Mouse (Mus musculus) layer of hippocampus, adult 2 months (tissue): ENCODE measurements around the gene Pmpca. TPM values are rescaled to one million over a fixed set of nuclear protein-coding genes. Genes with fewer than 3 reads are reported as not detected.

Experiments used
- DNase-seq, 2 experiments: peaks; one replicate each; pipeline ENCODE4 v3.0.0; 2022; ENCODE audit warnings: low spot score in 2 of 2
- H3K27ac ChIP-seq: fragments of 200-600 bp; 2 replicates; pipeline ENCODE4 v1.8.1; 2022
- H3K4me3 ChIP-seq: fragments of 200-600 bp; 2 replicates; pipeline ENCODE4 v1.8.1; 2022; ENCODE audit warnings: mild to moderate bottlenecking
- CTCF ChIP-seq: fragments of 200-600 bp; conservative IDR thresholded peaks from 2 replicates; pipeline ENCODE4 v1.8.1; 2022; ENCODE audit warnings: antibody characterized with exemption, mild to moderate bottlenecking, moderate library complexity
- total RNA-seq, 2 experiments: library from RNA; stranded (reverse); gene quantifications; 2 replicates each; pipeline ENCODE4 v1.2.3; 2021

Pmpca gene
- total RNA-seq, 2 experiments from 2014 or later = 89.2 to 100 TPM

DNA sequence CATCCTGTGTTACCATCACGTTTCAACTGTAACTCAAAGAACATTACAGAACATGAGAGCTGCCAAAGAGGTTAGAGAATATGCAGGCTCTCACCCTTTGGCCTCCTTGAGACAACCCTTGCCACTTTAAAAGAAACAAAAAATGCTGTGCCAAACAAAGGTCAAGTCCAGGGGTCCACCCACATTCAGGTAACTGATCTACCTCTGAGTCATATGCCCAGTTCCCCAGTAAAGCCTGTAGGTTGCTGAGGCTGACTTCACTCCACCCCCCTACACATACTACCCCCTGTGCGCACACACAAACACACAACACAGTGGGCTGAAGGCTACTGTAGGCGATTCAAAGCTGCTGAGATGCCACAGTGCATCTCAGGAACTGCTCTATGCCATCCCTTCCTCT is 1.4 kb upstream of the Pmpca start:
- H3K4me3 ChIP-seq = no peak overlapping the region; the same call in 1 of the 2 replicates
- no peak for TF ChIP-seq CTCF
- no peak for DNase-seq
- H3K27ac ChIP-seq = no peak overlapping the region

DNA sequence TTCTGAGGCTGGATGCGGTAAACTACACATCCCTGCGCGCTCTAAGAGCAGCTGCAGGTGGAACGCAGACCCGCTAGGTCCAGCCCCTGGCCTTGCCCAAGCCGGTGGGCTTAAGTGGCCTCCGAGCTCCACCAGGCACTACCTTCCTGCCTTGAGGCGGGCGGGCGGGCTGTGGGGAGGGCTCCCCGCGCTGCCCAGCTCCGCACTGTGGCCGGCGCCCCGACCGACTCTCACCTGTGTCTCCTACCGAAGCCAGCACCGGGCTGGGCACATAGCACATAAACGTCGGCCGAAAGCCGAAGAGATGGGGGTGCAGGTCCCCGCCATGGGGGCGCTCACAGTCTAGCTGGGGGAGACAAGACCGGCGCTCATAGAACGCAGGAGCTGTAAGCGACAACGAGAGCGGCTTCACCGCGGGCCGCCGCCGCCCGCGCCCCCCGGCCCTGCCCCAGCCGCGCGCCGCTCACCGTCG is 421 bp upstream of the Pmpca start:
- no peak for DNase-seq
- TF ChIP-seq CTCF = no peak
- Histone ChIP-seq H3K4me3 (peak overlapping the region; percentile 98), H3K27ac (peak overlapping the region; percentile 89)

DNA sequence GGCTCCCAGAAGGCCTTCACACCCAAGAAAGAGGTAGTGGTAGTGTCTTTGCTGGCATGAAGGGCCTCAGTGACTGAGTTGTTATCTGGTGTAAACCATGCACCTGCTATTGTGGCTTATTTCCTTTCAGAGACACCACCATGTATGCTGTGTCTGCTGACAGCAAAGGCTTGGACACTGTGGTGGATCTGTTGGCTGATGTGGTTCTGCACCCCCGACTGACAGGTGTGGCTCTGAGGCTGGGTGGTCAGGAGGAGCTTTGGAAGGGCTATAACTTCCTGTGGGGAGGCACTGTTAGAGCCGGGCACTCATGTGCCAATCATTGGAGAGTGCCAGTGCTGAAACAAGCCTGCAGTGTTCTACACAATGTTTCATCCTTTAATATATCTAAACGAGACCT is 1.8 kb downstream of the Pmpca start:
- no peak for DNase-seq
- Histone ChIP-seq H3K27ac (no peak overlapping the region), H3K4me3 (no peak overlapping the region)
- no peak for TF ChIP-seq CTCF

DNA sequence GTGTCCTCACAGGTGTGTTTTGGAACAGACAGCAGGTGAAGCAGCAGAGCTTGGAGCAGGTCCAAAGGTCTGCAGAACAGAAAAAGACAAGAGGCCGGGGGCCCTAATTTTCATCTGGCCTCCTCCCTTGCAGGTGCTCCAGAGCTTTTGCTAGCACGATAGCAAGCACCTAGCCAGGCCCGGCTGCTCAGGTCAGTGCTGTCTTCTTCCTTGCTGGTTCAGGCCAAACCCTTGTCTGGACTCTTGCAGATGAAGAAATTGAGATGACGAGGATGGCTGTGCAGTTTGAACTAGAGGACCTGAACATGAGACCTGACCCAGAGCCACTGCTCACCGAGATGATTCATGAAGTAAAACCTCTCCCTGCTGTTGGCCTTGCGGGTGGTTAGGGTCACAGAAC is 2.5 kb downstream of the Pmpca start:
- DNase-seq = no peak
- H3K27ac ChIP-seq = no peak overlapping the region
- no peak overlapping the region for H3K4me3 ChIP-seq
- no peak for TF ChIP-seq CTCF

DNA sequence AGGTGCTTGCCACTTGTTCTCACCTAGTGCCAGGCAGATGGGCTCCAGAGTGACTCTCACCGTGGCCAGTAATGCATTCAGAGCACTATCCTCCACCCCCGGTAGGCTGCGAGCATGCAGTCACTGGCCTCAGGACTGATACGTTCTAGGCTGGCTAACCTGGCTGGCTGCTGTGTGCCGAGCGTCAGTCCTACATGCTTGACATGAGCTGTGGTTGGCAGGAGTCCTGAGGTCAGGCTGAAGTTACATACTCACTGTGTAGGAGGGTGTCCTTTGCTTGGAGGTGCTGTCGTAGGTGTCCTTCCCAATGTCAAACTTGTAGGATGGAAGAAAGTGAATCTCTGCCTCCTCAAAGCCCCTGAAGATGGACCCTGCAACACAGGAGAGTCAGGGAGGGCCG is 9.8 kb downstream of the Pmpca start:
- TF ChIP-seq CTCF = no peak
- Histone ChIP-seq H3K4me3 (no peak overlapping the region), H3K27ac (peak overlapping the region; percentile 51; the same call in 1 of the 2 replicates)
- no peak for DNase-seq

DNA sequence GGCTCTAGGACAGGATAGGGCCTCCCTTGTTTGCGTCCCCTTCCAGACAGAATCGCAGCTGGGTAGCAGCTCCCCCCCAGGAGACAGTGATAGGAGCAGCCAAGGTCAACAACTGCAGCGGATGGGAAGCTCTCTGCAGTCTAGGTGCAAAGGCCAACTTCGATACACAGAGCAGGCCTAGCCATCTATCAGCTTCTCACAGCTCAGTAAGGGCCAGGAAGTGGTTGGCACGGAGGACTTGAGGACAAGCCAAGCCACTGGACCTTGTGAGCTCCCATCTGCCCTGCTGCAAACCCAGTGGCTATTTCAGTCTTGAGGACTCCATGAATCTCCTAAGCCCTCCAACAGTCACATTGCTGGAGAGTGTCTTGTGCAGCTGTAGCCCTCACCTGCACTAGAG is 10.5 kb downstream of the Pmpca start:
- 0 out of 2 replicates have a peak overlapping the region, but pooled peaks have one; percentile 5 for H3K27ac ChIP-seq

DNA sequence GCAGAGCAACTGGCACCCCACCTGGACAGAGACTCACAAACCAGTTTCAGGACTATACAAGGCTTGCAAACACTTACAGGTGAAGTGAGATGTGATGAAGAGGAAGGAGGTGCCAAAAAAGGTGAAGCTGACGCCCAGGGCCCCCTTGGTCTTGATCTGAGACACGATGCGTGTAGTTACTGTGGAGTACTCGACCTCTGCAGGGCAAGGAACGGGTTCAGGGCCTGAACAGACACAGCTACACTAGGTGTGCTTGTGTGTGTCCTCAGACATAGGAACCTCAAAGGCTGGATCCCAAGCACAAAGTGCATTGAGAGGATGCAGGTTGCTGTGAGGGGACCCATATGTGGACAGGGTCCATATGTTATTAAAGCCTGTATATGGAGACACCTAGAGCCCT is 11.2 kb downstream of the Pmpca start:
- no peak for DNase-seq
- no peak for TF ChIP-seq CTCF
- Histone ChIP-seq H3K4me3 (no peak overlapping the region), H3K27ac (no peak overlapping the region)

More for the DNA sequence above, 10.5 kb downstream of the Pmpca start:
- no peak for TF ChIP-seq CTCF
- no peak overlapping the region for H3K4me3 ChIP-seq
- no peak for DNase-seq

DNA sequence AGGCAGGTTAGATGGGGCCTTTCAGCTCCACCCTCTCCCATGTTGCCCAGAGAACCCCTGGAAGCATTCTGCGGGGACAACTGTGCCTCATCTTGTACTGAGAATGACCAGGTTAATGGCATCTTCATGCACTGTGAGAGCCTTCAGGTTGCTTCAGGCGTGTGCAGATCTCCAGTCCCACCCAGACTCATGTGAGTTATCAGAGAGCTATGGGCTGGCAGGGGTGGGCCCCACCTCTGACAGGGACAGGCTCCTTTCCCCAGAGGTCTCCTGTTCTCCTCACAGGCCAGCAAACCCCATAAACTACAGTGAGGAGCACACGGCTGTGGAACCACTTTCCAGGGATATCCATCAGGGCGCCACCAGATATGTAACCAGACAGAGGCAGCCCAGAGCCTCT is 11.9 kb downstream of the Pmpca start:
- no peak for DNase-seq
- TF ChIP-seq CTCF = no peak

DNA sequence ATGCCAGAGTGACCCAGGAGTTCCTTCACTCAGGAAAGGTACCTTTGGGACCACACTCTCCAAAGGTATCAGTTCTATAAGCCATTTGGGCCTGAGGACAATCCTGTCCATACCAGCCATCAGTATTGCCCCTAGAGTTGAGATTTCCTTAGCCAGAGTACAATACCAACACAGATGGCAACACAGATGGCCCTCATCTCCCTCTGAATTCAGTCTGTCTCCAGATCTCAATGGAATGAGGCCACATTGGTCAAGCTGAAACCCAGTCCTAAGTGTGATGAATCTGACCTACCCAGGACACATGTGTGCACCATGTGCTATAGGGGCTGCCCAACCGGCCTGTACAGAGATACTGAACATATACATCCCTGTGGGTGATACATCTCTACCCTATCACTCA is 13.1 kb downstream of the Pmpca start:
- TF ChIP-seq CTCF = no peak
- no peak for DNase-seq
- H3K27ac ChIP-seq = 0 out of 2 replicates have a peak overlapping the region, but pooled peaks have one; percentile 11
- H3K4me3 ChIP-seq = no peak overlapping the region

More for the DNA sequence above, 11.9 kb downstream of the Pmpca start:
- no peak overlapping the region for H3K4me3 ChIP-seq
- H3K27ac ChIP-seq = no peak overlapping the region

DNA sequence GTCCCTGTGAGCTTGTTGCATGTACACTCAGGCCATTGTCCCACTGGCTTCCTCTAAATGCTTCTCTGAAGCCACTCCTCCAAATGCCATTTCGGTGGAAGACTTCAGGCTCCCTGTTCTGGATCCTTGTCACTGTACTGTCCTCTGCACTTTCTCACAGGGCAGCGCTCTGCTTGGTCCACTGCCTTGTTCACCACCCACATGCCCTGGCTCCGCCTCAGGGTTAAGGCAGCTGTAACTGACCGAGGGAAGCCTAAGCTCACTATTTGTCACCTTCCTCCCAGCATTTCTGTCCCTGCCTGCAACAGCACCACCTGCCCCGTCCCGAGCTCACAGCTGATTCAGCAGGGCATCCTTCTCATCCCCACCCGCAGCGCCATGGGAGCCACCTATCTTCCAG is 14.2 kb downstream of the Pmpca start:
- DNase-seq = no peak
- Histone ChIP-seq H3K4me3 (no peak overlapping the region), H3K27ac (no peak overlapping the region)
- TF ChIP-seq CTCF = no peak

DNA sequence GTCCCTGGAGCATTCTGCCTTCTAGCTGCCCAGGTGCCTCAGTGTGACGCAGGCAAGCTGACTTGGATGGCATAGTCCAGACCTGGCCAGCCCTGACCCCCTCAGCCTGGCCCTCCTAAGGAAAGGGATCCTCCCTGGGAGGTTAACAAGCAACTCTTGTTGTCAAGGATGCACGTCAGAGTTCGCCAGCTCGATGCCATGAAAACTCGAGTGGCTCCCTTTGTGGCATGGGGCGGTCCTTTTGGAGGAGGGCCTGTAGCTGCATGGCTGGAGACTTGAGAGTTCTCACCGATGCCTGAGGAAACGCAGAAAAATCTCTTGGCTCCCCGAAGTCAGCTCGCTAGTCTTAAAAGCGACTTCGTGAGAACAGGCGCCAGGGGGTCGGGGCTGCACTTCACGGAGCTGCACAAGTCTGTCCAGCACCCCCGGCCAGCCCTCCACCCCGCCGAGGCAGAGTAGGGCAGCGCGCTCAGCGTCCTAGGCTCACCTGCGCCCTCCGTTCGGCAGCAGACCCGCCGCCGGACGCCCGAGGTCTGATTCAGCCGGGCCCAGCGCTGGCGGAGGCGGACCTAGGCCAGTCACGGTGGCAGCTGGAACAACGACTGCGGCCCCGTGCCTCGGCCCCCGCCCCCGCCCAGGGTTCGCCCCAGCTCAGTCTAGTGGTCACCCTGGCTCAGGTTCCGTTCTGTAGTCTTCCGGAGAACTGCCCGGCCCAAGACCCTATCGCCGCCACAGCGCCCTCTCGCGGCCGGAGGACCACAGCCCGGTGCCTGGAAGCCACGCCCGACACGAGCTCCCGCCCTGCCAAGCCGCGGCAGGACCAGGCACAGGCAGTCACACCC is 19.6 kb downstream of the Pmpca start, which contains the start of gene Inpp5e:
Gene Inpp5e (minus strand): TSS at position 689 of the 842 bp plus-strand sequence.
- peak; percentile 97 for TF ChIP-seq CTCF
- peak; percentile 94 to 99 for DNase-seq
- peak within 1 kb of the TSS; percentile 99 for H3K4me3 ChIP-seq
- H3K27ac ChIP-seq = peak within 1 kb of the TSS; percentile 96

DNA sequence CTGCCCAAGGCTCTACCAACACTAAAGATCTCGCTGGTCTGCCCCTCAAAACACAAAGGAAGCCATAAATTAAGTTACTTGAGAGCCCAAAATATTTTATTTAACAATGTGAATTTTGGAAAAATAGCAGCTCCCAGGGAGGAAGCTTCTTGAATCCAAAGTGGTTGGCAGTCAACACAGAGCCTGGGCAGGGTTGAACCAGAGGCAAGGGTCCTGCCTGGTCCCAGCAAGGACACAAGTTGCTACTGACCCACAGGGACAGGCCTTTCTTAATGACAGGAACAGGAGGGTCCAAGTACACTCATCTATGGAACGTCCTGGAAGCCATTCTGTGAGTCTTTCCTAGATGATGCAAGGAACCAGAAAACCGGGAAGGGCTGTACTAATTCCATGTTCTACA is 20.2 kb downstream of the Pmpca start:
- H3K4me3 ChIP-seq = peak overlapping the region; percentile 99
- no peak for TF ChIP-seq CTCF
- DNase-seq = no peak
- peak overlapping the region; percentile 96 for H3K27ac ChIP-seq

DNA sequence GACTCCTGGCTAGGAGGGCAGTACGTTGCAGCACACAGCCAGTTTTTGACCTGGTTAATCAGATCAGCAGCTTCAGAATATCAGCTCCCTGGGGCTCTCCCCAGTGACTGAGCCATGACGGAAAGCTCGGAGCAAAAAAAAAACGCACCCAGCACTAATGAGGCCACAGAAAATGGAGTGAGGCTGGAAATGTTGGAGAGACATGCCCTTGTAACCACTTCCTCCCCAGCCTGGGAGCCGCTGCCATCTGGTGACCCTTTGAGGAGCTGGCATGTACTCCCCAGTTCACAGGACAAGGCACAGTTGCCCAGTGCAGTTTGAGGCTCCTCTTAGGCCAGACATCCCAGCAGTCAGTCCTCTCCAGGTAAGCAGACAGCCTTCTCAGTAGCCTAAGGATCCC is 21.0 kb downstream of the Pmpca start:
- DNase-seq = no peak
- H3K27ac ChIP-seq = peak overlapping the region; percentile 84

More for the DNA sequence above, 21.0 kb downstream of the Pmpca start:
- 0 out of 2 replicates have a peak, but pooled peaks have one; percentile 7 for TF ChIP-seq CTCF
- no peak overlapping the region for H3K4me3 ChIP-seq
